Mouse (Mus musculus): ENCODE data around the gene Ptcd3.
"Not testable (repeated sequence)": the region's sequence is repeated elsewhere in the genome, so short reads cannot be mapped to it uniquely, and the experiment has no call there.

The Ptcd3 gene

DNA sequence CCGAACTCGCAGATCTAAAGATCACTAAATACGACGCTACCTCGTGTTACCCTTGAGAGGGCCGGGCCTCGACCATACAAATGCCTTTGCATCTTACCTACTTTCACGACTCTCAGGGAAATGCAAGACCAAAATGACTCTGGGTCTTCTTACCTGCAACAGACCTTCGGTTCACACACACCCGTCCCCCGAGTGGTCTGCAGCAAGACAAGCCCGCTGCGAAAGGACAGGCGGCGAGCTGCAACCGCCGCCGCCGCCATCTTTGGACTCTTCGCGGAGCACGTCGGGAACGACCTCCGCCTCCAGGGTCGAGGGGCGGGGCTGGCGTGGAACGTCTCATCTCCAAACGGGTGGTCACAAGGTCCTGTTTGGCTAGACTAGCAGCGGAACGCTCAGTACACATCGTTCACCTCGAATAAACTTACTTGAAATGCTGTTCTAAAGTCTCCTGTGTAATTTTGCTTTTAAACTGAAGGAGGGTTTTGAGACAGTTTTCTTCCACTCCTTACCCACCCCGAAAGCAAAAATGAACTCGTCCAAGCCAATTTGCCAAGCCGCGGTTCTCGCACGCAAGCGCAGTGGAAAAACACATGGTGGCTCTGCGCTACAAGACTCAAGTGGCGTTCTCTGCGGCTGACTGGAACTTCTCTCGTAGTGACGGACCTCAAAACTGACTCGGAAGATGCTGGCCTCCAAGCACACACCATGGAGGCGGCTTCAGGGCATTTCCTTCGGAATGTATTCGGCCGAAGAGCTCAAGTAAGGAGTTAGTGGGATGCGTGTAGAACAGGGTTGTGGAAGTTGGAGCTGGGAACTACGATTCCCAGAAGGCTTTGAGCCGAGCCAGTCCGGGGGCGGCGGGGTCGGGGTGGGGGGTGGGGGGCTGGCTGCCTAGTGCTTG, at the start of gene Ptcd3, which contains the start of gene Polr1a:
Gene Ptcd3, minus strand, starts transcription at position 270 of the 901 bp plus-strand sequence.
Gene Polr1a, plus strand, starts transcription at position 573 of the 901 bp plus-strand sequence.
- DNase-seq (ENCODE audit: low read depth, low spot score): peak; percentile 81

GRCm38 (mm10) chr6:71951192-71951591, 42.6 kb upstream of the Ptcd3 start:
- DNase-seq (ENCODE audit: low read depth, low spot score): no peak

- DNase-seq (ENCODE audit: low read depth, low spot score): peak; percentile 64
These were observed 42.0 kb upstream of the Ptcd3 start for GRCm38 (mm10) chr6:71950592-71950991.

GRCm38 (mm10) chr6:71949721-71950120, 41.2 kb upstream of the Ptcd3 start:
- DNase-seq (ENCODE audit: low read depth, low spot score): no peak

DNA sequence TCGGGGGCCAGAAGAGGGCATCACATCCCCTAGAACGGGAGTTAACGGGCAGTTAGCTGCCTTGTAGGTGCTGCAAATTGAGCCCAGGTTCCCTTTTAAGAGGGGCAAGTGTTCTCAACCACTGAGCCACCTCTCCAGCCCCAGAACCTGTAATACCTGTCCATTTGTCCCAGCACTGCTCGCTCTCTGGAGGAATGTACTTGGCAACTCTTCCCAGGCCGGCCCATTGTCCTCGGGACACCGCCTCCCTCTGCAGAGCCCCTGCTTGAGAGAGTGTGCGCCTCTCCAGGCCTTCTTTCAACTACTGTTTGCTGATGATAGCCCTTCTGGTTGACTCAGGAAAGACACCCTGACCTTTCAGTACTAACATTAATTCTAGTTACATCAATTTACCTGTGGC, 37.6 kb upstream of the Ptcd3 start:
- DNase-seq (ENCODE audit: low read depth, low spot score): no peak

DNA sequence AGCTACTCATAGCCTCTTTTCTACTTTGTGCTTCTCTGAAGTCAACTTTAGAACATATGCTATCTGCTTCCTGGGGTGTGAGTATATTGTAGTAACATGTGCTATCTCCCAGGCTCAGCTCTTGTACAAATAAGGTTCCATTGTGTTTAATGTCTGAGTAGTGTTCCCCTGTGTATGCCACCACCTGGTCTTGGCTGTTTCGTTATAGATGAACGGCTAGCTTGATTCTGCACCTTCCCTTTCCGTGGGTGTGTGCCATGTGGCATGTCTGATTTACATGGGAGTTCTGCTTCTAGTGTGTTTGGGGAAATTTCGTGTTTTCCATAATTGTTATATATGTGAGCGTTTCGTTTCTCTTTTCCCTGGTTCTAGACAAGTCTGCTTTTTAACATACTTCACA, 36.6 kb upstream of the Ptcd3 start:
- no peak for DNase-seq (ENCODE audit: low read depth, low spot score)

- no peak for DNase-seq (ENCODE audit: low read depth, low spot score)
These were observed 32.4 kb upstream of the Ptcd3 start for GRCm38 (mm10) chr6:71940912-71941311.

DNA sequence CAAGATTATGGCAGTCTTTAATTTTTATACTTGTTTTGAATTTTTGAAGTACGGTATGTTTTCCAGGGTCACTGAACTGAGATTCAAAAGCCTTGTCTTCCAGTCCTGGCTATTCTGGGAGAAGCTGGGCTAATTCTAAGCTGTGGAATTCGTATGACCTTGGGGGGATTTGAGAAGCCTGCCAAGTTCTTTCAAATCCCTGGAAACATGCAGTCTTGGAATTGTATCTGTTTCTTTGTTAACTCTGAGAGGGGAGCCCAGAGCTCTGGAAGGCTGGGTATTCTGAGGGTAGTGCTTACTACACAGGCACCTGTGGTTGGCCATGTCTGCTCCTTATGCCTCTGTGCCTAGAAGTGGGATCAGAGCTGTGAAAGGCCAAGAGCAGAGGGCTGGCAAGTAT, 27.2 kb upstream of the Ptcd3 start:
- no peak for DNase-seq (ENCODE audit: low read depth, low spot score)

DNA sequence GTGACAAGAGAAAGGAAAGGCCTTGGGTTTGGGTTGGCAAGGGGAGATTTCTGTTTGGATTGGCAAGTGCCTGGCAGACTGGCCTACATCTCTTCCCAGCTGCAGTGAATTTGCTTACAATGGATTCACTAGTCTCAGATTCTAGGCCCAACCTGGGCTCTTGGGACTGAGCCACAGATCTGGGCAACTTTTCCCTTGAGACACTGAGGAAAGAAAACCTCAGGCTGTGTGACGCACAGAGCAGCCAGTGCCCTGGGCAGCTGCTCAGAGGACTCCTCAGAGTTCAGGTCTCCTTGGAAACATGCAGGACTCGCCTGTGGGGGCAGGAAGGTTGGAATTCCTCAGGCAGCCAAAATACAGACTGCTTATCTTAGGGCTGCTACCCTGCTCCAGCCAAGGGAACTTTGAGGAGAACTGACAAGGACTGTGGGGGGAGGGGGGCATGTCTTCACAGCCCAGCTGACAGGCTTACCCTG, 25.6 kb upstream of the Ptcd3 start:
- DNase-seq (ENCODE audit: low read depth, low spot score): peak; percentile 69

DNA sequence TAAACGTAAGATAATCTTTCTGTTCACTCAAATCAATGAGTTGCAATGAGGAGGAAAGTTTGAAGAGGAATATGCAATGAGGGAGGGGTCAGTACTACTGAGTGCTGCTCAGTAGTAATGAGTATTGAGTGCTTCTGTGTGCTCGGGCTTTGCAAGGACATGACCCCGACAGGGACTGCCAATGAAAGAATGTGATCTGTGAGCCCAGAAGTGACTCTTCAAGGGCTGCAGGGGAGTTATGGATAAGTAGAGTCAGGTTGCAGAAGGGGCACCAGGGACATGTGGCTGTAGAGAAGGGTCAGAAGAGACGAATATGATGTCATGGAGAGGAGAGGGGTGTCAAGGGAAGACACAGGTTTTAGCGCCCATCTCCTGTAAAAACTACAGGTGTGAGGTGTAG, 23.8 kb upstream of the Ptcd3 start:
- DNase-seq (ENCODE audit: low read depth, low spot score): no peak

DNA sequence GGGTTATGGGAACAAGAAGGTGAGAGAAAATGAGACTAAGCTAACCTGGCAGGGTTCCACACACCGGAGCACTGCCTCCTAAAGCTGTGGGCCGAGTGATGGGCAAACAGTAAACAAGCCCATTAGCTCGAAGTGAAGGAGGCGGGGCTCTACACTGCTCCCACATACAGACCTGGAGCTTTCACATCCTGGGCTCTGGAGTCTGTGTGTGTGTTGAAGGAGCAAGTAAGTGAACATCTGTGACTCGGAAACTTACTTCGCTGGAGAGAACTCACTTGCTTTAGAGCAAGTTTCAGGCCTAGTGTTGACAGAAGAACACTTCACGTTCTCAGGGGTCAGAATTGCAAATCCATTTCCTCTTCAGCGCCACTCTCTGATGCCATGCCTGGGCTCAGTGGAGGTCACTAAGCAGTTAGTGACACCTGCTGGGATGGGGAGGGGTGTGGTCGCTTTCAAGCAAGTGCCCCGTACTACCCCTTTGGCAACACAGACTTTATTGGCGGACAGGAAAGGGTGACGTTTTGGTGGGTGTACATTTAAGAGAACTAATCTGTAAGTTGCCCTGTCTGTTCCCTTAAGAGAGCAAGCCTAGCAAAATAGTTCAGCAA, 22.4 kb upstream of the Ptcd3 start:
- no peak for DNase-seq (ENCODE audit: low read depth, low spot score)

GRCm38 (mm10) chr6:71930053-71930452, 21.5 kb upstream of the Ptcd3 start:
- DNase-seq (ENCODE audit: low read depth, low spot score): peak; percentile 34

DNA sequence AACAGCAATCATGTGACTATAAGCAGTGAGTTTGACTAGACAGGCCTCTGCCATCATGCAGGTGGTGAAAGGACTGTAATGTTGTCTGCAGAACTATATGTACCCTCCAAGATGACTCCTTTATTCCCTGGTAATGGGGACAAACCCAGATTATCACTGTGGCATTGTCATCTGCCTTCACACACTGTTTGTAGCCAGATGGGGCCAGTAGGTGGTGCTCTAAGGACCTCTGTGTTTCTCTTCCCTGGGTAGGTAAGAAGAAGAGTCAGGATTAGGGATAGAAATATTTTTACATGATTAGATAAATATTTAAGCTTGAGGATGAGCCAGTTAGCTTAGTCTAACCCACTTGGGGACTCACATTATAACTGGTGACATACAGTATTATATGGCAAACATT, 19.4 kb upstream of the Ptcd3 start:
- DNase-seq (ENCODE audit: low read depth, low spot score): peak; percentile 31

- not testable (repeated sequence) for DNase-seq (ENCODE audit: low read depth, low spot score)
These were observed 16.7 kb upstream of the Ptcd3 start for GRCm38 (mm10) chr6:71925233-71925632.

- no peak for DNase-seq (ENCODE audit: low read depth, low spot score)
These were observed 12.2 kb upstream of the Ptcd3 start for GRCm38 (mm10) chr6:71920752-71921151.

DNA sequence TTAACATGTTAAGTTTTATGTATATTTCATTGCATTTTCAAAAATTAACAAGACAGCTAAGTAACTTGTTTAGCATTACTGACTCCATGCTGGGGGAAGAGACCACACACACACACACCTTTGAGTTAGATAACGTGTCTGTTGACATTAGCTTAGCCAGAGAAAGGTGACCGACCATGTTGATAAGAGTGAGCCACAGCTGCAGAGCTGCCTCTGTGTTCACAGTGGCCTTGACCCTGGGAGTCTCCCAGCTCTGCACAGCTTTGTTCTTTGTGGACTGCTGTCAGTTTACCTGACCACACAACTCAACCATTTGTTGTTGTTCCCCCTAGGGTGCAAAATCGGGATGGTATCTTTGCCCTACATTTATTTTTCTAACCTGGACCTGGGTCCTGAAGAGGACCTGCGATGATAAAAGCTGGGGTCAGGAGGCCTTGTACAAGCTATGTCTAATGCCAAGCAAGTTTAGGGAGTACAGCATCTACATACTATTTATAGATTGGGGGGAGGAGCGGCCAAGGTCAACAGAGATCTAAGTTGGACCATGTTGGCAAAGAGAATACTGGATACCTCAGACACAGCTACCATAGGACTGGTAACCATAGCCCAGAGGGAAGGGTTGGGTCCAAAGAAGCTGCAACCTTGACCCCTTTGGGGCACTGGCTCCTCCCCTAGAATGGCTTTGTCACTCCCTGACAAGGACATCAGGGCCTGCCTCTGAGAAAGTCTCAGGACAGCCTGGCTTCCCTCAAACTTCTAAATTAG, 3.3 kb upstream of the Ptcd3 start:
- DNase-seq (ENCODE audit: low read depth, low spot score): peak; percentile 38

GRCm38 (mm10) chr6:71909840-71910239, 1.3 kb upstream of the Ptcd3 start:
- no peak for DNase-seq (ENCODE audit: low read depth, low spot score)

- no peak for DNase-seq (ENCODE audit: low read depth, low spot score)
These were observed 834 bp upstream of the Ptcd3 start for GRCm38 (mm10) chr6:71909384-71909783.

DNA sequence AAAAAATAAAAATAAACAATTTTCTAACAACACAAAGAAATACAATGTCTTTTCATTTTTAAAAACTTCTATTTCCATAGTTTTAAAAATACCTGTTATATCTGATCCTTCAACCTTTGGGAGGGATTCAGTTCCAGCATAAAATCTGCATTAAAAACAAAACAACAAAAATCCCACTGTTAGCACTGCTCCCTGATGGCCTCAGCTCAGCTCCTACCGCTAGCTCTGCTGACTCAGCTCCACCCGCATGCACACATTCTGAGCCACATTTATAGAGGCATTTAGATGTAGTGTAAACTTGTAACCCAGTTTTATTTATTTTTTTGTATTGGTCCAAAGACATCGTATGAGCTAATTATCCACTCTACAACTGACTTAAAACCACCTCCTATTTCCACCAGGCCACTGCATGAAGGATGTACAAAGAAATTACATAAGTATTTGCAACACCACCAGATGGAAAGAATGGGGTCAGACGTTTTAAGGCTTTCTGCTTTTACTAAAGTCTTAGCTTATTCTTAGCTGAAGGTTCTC, 781 bp downstream of the Ptcd3 start:
- DNase-seq (ENCODE audit: low read depth, low spot score): no peak

DNA sequence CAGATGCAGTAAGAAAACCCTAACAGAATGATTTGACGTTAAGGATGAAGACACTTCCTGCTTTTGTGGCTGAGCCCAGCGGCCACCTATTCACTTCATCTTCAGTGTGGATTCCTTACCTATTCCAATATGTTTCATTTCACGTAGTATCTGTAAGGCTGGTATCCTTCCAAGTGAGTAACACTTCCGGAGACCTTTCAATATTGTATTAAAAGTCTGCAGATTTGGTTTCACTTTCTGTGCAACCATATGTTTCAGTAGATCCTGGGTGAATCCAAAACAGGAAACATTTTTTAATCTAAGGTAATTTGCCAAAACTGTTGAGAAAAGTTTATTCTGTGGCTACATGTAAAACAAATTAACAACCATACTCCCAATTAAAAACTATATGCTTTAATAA, 15.3 kb downstream of the Ptcd3 start:
- no peak for DNase-seq (ENCODE audit: low read depth, low spot score)

- DNase-seq (ENCODE audit: low read depth, low spot score): no peak
These were observed 30.4 kb downstream of the Ptcd3 start for GRCm38 (mm10) chr6:71877965-71878760.

Data from skeletal muscle tissue, adult 2 months (tissue).